ENCODE assay signal across 8 mouse cellular contexts in genomic region chr4:117836204-117836767, GRCm38 (mm10). TPM values are rescaled to one million over a fixed set of nuclear protein-coding genes. Genes with fewer than 3 reads are reported as not detected.
A peak's percentile ranks its signal among the peaks of the same experiment; 100 is the strongest.
DNase-seq lines count a peak whose midpoint lies in the region; ATAC-seq and TF ChIP-seq lines count a peak whose summit lies in the region.

No protein-coding gene starts in this region.

- H3K4me2 ChIP-seq in embryonic facial prominence, embryonic 12.5 days (replicated peaks) = peak overlapping the region; percentile 76
- H3K4me2 ChIP-seq in limb, embryonic 12.5 days = peak overlapping the region; percentile 74
- peak overlapping the region; percentile 74 for H3K4me2 ChIP-seq in midbrain, embryonic 14.5 days (ENCODE audit: low read length)

- H3K4me1 ChIP-seq in embryonic facial prominence, embryonic 12.5 days = peaks cover 7% of the 10 kb centered on the region
- H3K4me1 ChIP-seq in kidney, adult 2 months (ENCODE audit: control insufficient read depth, insufficient read depth, low read length) = peaks cover 19% of the 10 kb centered on the region; the same call in 1 of the 2 replicates
- H3K4me1 ChIP-seq in limb, embryonic 12.5 days (replicated peaks) = peaks cover 17% of the 10 kb centered on the region
- peaks cover 8% of the 10 kb centered on the region for H3K4me1 ChIP-seq in midbrain, embryonic 14.5 days (ENCODE audit: control insufficient read depth, insufficient read depth, low read length)

- peak; percentile 86 for DNase-seq in 3T3-L1 (ENCODE audit: low read depth, low spot score)
- DNase-seq in adrenal gland, postnatal 36 days = peak; percentile 89 to 95
- peak; percentile 92 for DNase-seq in heart, adult 18-20 months
- peak; percentile 95 for DNase-seq in kidney, adult 2 months
- DNase-seq in midbrain, embryonic 14.5 days = peak; percentile 94
- peak; percentile 89 for DNase-seq in spleen, adult 12 weeks (ENCODE audit: low spot score)

- peak; percentile 87 for ATAC-seq in embryonic facial prominence, embryonic 12.5 days (ENCODE audit: insufficient number of reproducible peaks, insufficient read depth, low FRiP score, low TSS enrichment)
- ATAC-seq in limb, embryonic 12.5 days (ENCODE audit: insufficient number of reproducible peaks, insufficient read depth, low FRiP score, low TSS enrichment, low read depth) = peak; percentile 87
- ATAC-seq in midbrain, embryonic 14.5 days (ENCODE audit: low FRiP score, low TSS enrichment) = peak; percentile 93

- WGBS in embryonic facial prominence, embryonic 12.5 days = under 1% methylated on average over 47 of the region's 48 CpGs
- 1% methylated on average over 45 of the region's 48 CpGs for WGBS in kidney, adult 2 months
- under 1% methylated on average over 44 of the region's 48 CpGs for WGBS in limb, embryonic 12.5 days
- WGBS in midbrain, embryonic 14.5 days = under 1% methylated on average over 48 of the region's 48 CpGs

- no peaks in the 10 kb centered on the region for H3K9me3 ChIP-seq in embryonic facial prominence, embryonic 12.5 days
- H3K9me3 ChIP-seq in limb, embryonic 12.5 days = no peaks in the 10 kb centered on the region
- H3K9me3 ChIP-seq in midbrain, embryonic 14.5 days (ENCODE audit: control insufficient read depth, low read length) = no peaks in the 10 kb centered on the region

- no peak for TF ChIP-seq POLR2A in kidney, adult 2 months (IDR thresholded peaks at IDR 0.05; ENCODE audit: low read depth, low read length)

- H3K4me3 ChIP-seq in embryonic facial prominence, embryonic 12.5 days = peak overlapping the region; percentile 70
- peak overlapping the region; percentile 93 for H3K4me3 ChIP-seq in kidney, adult 2 months (ENCODE audit: insufficient read depth, low read depth, low read length)
- H3K4me3 ChIP-seq in limb, embryonic 12.5 days (replicated peaks) = peak overlapping the region; percentile 87
- peak overlapping the region; percentile 55 for H3K4me3 ChIP-seq in midbrain, embryonic 14.5 days (replicated peaks; ENCODE audit: low read depth, low read length)

- no peaks in the 10 kb centered on the region for H3K36me3 ChIP-seq in embryonic facial prominence, embryonic 12.5 days
- H3K36me3 ChIP-seq in kidney, adult 2 months (ENCODE audit: control insufficient read depth, insufficient read depth, low read length) = no peaks in the 10 kb centered on the region
- 0 out of 2 replicates have a peak, but pooled peaks cover 8% of the 10 kb centered on the region for H3K36me3 ChIP-seq in limb, embryonic 12.5 days
- no peaks in the 10 kb centered on the region for H3K36me3 ChIP-seq in midbrain, embryonic 14.5 days (ENCODE audit: control insufficient read depth, insufficient read depth, low read length)

- H3K9ac ChIP-seq in embryonic facial prominence, embryonic 12.5 days = peak overlapping the region; percentile 76
- peak overlapping the region; percentile 81 for H3K9ac ChIP-seq in limb, embryonic 12.5 days (replicated peaks)
- peak overlapping the region; percentile 66 for H3K9ac ChIP-seq in midbrain, embryonic 14.5 days (replicated peaks; ENCODE audit: low read length)

- TF ChIP-seq CTCF in kidney, adult 2 months (conservative IDR thresholded peaks at IDR 0.05; ENCODE audit: insufficient read depth, insufficient read length, low read depth, low read length) = no peak

- H3K27me3 ChIP-seq in embryonic facial prominence, embryonic 12.5 days = no peaks in the 10 kb centered on the region
- H3K27me3 ChIP-seq in kidney, adult 2 months (replicated peaks; ENCODE audit: control insufficient read depth, insufficient read depth, low read length) = no peaks in the 10 kb centered on the region
- no peaks in the 10 kb centered on the region for H3K27me3 ChIP-seq in limb, embryonic 12.5 days
- H3K27me3 ChIP-seq in midbrain, embryonic 14.5 days (ENCODE audit: control insufficient read depth, insufficient read depth, low read length) = no peaks in the 10 kb centered on the region

- H3K27ac ChIP-seq in embryonic facial prominence, embryonic 12.5 days = peak overlapping the region; percentile 91
- H3K27ac ChIP-seq in kidney, adult 2 months (ENCODE audit: insufficient read depth, low read depth, low read length) = peak overlapping the region; percentile 84
- peak overlapping the region; percentile 93 for H3K27ac ChIP-seq in limb, embryonic 12.5 days
- peak overlapping the region; percentile 86 for H3K27ac ChIP-seq in midbrain, embryonic 14.5 days (replicated peaks; ENCODE audit: low read depth, low read length)

RNA-seq across cellular contexts. Expression of gene Slc6a9, which starts 2.0 kb away (rescaled TPM):
- 10 to 100 TPM in 1 of 2 experiments, 1 to 10 TPM in 1; 6.5 to 16.9 TPM for total RNA-seq in adrenal gland, postnatal 36 days (2021)
- polyA plus RNA-seq in embryonic facial prominence, embryonic 12.5 days (2016; fragmentation: Nextera tagmentation; extraction: Ambion mirVana) = 14.3 and 16.0 TPM in 2 replicates
- 1 to 10 TPM; 1.7 to 2.1 TPM for total RNA-seq in heart, adult 18-20 months (2021)
- polyA plus RNA-seq in kidney, adult 2 months (2012; rRNA removed) = 19.2 and 25.7 TPM in 2 replicates
- polyA plus RNA-seq in limb, embryonic 12.5 days (2016; fragmentation: Nextera tagmentation; extraction: Ambion mirVana) = 14.7 and 16.5 TPM in 2 replicates
- polyA plus RNA-seq in midbrain, embryonic 14.5 days (2014; fragmentation: Nextera tagmentation; extraction: Ambion mirVana) = 18.4 and 26.4 TPM in 2 replicates

RNA-seq across cellular contexts. Expression of gene Ccdc24, which starts 36.1 kb away (rescaled TPM):
- under 1 TPM; 0.49 to 0.76 TPM for total RNA-seq in adrenal gland, postnatal 36 days (2021)
- 1.8 and 2.3 TPM in 2 replicates for polyA plus RNA-seq in embryonic facial prominence, embryonic 12.5 days (2016; fragmentation: Nextera tagmentation; extraction: Ambion mirVana)
- total RNA-seq in heart, adult 18-20 months (2021) = under 1 TPM; 0.30 to 0.64 TPM
- polyA plus RNA-seq in kidney, adult 2 months (2012; rRNA removed) = 2.9 and 3.3 TPM in 2 replicates
- polyA plus RNA-seq in limb, embryonic 12.5 days (2016; fragmentation: Nextera tagmentation; extraction: Ambion mirVana) = 2.2 and 2.7 TPM in 2 replicates
- 3.0 TPM in 2 replicates for polyA plus RNA-seq in midbrain, embryonic 14.5 days (2014; fragmentation: Nextera tagmentation; extraction: Ambion mirVana)

RNA-seq across cellular contexts. Expression of gene B4galt2, which starts 47.0 kb away (rescaled TPM):
- total RNA-seq in adrenal gland, postnatal 36 days (2021) = 10 to 100 TPM in 1 of 2 experiments, 1 to 10 TPM in 1; 10.0 to 14.3 TPM
- polyA plus RNA-seq in embryonic facial prominence, embryonic 12.5 days (2016; fragmentation: Nextera tagmentation; extraction: Ambion mirVana) = 42.8 and 43.1 TPM in 2 replicates
- total RNA-seq in heart, adult 18-20 months (2021) = 1 to 10 TPM; 4.0 to 4.4 TPM
- polyA plus RNA-seq in kidney, adult 2 months (2012; rRNA removed) = 4.9 and 9.8 TPM in 2 replicates
- 36.4 and 39.8 TPM in 2 replicates for polyA plus RNA-seq in limb, embryonic 12.5 days (2016; fragmentation: Nextera tagmentation; extraction: Ambion mirVana)
- polyA plus RNA-seq in midbrain, embryonic 14.5 days (2014; fragmentation: Nextera tagmentation; extraction: Ambion mirVana) = 78.1 and 94.2 TPM in 2 replicates

RNA-seq across cellular contexts. Expression of gene Atp6v0b, which starts 50.8 kb away (rescaled TPM):
- total RNA-seq in adrenal gland, postnatal 36 days (2021) = 100 to 1,000 TPM; 215 to 216 TPM
- 181 and 194 TPM in 2 replicates for polyA plus RNA-seq in embryonic facial prominence, embryonic 12.5 days (2016; fragmentation: Nextera tagmentation; extraction: Ambion mirVana)
- 100 to 1,000 TPM in 1 of 2 experiments, 10 to 100 TPM in 1; 96.3 to 121 TPM for total RNA-seq in heart, adult 18-20 months (2021)
- polyA plus RNA-seq in kidney, adult 2 months (2012; rRNA removed) = 768 and 777 TPM in 2 replicates
- 160 and 175 TPM in 2 replicates for polyA plus RNA-seq in limb, embryonic 12.5 days (2016; fragmentation: Nextera tagmentation; extraction: Ambion mirVana)
- polyA plus RNA-seq in midbrain, embryonic 14.5 days (2014; fragmentation: Nextera tagmentation; extraction: Ambion mirVana) = 528 and 640 TPM in 2 replicates

RNA-seq across cellular contexts. Expression of gene Dph2, which starts 55.5 kb away (rescaled TPM):
- total RNA-seq in adrenal gland, postnatal 36 days (2021) = 1 to 10 TPM; 9.2 to 9.4 TPM
- polyA plus RNA-seq in embryonic facial prominence, embryonic 12.5 days (2016; fragmentation: Nextera tagmentation; extraction: Ambion mirVana) = 21.0 and 21.7 TPM in 2 replicates
- 1 to 10 TPM; 3.8 TPM for total RNA-seq in heart, adult 18-20 months (2021)
- polyA plus RNA-seq in kidney, adult 2 months (2012; rRNA removed) = 9.4 and 10.1 TPM in 2 replicates
- 18.3 and 18.8 TPM in 2 replicates for polyA plus RNA-seq in limb, embryonic 12.5 days (2016; fragmentation: Nextera tagmentation; extraction: Ambion mirVana)
- polyA plus RNA-seq in midbrain, embryonic 14.5 days (2014; fragmentation: Nextera tagmentation; extraction: Ambion mirVana) = 20.6 and 26.1 TPM in 2 replicates

Comparison
In these comparisons a context has a peak if more than half of its experiments do, and no peak if none do; other contexts are left out.
1. Peak in every context shown above with its lines: DNase-seq, ATAC-seq, H3K4me3 ChIP-seq and H3K27ac ChIP-seq.